Mouse (Mus musculus): ENCODE results near the gene Cd300lb. TPM values are rescaled to one million over a fixed set of nuclear protein-coding genes. Genes with fewer than 3 reads are reported as not detected.

The Cd300lb gene
- total and polyA plus RNA-seq, 3 experiments: not detected

DNA sequence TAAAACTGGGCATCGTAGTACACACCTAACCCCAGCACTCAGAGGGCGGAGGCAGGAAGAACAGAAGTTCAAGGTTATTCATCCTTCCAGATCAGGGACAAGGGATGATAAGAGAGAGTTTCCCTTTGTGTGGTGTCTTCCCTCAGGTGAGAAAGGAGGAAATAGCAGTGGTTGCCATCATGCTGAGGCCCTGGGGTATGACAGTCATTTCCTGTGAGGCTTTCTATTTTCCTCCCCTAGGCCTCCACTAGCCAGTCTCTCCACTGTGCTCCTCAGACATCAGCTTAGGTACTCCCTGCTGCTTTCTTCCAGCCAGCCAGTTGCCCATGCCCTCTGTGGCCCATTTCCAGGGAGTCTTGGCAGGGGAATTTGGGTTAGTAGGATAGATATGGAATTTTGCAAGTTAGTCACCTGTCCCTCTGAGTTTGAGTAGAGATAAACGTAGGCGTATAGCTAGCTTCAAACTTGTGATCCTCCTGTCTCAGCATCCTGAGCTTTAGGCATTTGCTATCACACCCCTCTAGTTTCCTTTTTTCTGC lies 50.9 kb downstream of the Cd300lb start:
- Histone ChIP-seq H3K79me2 (replicated peaks; ENCODE audit: control insufficient read depth, extremely low read depth, insufficient read depth, poor library complexity, severe bottlenecking) (no peaks in the 10 kb centered on the region), H3K4me1 (ENCODE audit: control insufficient read depth in 1 of 2, insufficient read depth in 2 of 2) (peaks cover 17 to 62% of the 10 kb centered on the region in 2 experiments), H3K36me3 (replicated peaks in 1 of 2; ENCODE audit: control insufficient read depth in 1 of 2, insufficient read depth in 1 of 2, low read length in 1 of 2) (no peaks in the 10 kb centered on the region), H3K4me3 (replicated peaks in 1 of 3; ENCODE audit: low read depth in 2 of 3, low read length in 2 of 3, poor library complexity in 1 of 3) (no peak overlapping the region), H3K27me3 (replicated peaks) (peaks cover 15% of the 10 kb centered on the region), H3K4me2 (ENCODE audit: insufficient read depth, low read depth, poor library complexity, severe bottlenecking) (0 out of 2 replicates have a peak overlapping the region, but pooled peaks have one; percentile 2), H3K27ac (ENCODE audit: insufficient read depth, low read depth) (no peak overlapping the region), H3K9me3 (replicated peaks; ENCODE audit: low read length) (no peaks in the 10 kb centered on the region), H3K9ac (ENCODE audit: insufficient read depth, low read depth) (no peak overlapping the region)
- in situ Hi-C loops (cut with MboI; ENCODE audit: low pct_ligation_motif_present, low pct_unique_long_range_greater_than_20kb, low sequenced_read_pairs) (no loop called here), dilution Hi-C loops (cut with MboI; ENCODE audit: extremely low pct_ligation_motif_present, extremely low pct_unique_long_range_greater_than_20kb, low sequenced_read_pairs) (no loop called here)
- TF ChIP-seq USF1 (IDR thresholded peaks at IDR 0.05; ENCODE audit: low read depth, low read length): no peak
- no peak for TF ChIP-seq CTCF (conservative IDR thresholded peaks at IDR 0.05 in 1 of 2, IDR thresholded peaks at IDR 0.05 in 1 of 2; ENCODE audit: low read depth in 2 of 2, low read length in 2 of 2)
- no peak for TF ChIP-seq POLR2AphosphoS2 (IDR thresholded peaks at IDR 0.05; ENCODE audit: low read depth, low read length)
- peak; percentile 44; the same call in 1 of the 2 replicates for TF ChIP-seq BHLHE40 (IDR thresholded peaks at IDR 0.05; ENCODE audit: low read depth, low read length)
- no peak for TF ChIP-seq SIN3A (IDR thresholded peaks at IDR 0.05; ENCODE audit: low read length)
- no peak for TF ChIP-seq MAFK (IDR thresholded peaks at IDR 0.05; ENCODE audit: insufficient replicate concordance, low read length)
- no peak for TF ChIP-seq POLR2A (IDR thresholded peaks at IDR 0.05; ENCODE audit: low read depth, low read length)
- TF ChIP-seq TCF12 (IDR thresholded peaks at IDR 0.05; ENCODE audit: low read depth, low read length): no peak
- no peak for TF ChIP-seq MYC (IDR thresholded peaks at IDR 0.05; ENCODE audit: low read depth, low read length)
- TF ChIP-seq ZC3H11A (IDR thresholded peaks at IDR 0.05; ENCODE audit: low read depth, low read length): no peak
- no peak for TF ChIP-seq MAX (IDR thresholded peaks at IDR 0.05; ENCODE audit: low read length)
- TF ChIP-seq ELF1 (IDR thresholded peaks at IDR 0.05; ENCODE audit: low read depth, low read length): 0 out of 2 replicates have a peak, but pooled peaks have one; percentile 18
- TF ChIP-seq CHD2 (IDR thresholded peaks at IDR 0.05; ENCODE audit: low read length): no peak
- peak; percentile 56 for DNase-seq (ENCODE audit: extremely low read depth)

DNA sequence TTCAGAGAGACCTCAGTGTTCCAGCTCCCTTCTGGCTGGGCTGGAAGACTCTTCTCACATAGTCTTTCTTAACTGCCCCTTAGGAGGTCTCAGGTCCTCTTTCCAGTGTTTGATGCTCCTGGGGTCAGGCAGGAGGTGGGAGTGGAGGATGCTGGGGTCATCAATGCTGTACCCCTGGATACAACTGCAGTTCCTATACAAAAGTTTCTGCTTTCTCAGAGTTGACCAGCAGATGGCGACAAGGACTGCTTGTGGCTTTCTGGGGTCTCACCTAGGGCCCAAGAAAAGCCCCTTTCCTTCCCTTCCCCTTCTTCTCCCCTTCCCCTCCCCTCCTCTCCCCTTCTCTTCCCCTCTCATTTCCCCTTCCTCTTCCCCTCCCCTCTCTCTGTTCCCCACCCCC lies 53.6 kb downstream of the Cd300lb start:
- H3K9me3 ChIP-seq (replicated peaks; ENCODE audit: low read length): no peaks in the 10 kb centered on the region

More for the DNA sequence above, 53.6 kb downstream of the Cd300lb start:
- TF ChIP-seq CTCF (conservative IDR thresholded peaks at IDR 0.05 in 1 of 2, IDR thresholded peaks at IDR 0.05 in 1 of 2; ENCODE audit: low read depth in 2 of 2, low read length in 2 of 2) (peak; percentile 74 to 84), ZC3H11A (IDR thresholded peaks at IDR 0.05; ENCODE audit: low read depth, low read length) (peak; percentile 22; the same call in 1 of the 2 replicates), RAD21 (IDR thresholded peaks at IDR 0.05; ENCODE audit: low read depth, low read length) (peak; percentile 74), SMC3 (IDR thresholded peaks at IDR 0.05; ENCODE audit: low read depth, low read length) (peak; percentile 87), E2F4 (IDR thresholded peaks at IDR 0.05; ENCODE audit: insufficient replicate concordance, low read depth, low read length) (no peak)
- H3K4me2 ChIP-seq (ENCODE audit: insufficient read depth, low read depth, poor library complexity, severe bottlenecking): no peak overlapping the region
- DNase-seq (ENCODE audit: extremely low read depth): peak; percentile 60
- peaks cover 29 to 89% of the 10 kb centered on the region in 2 experiments for H3K4me1 ChIP-seq (ENCODE audit: control insufficient read depth in 1 of 2, insufficient read depth in 2 of 2)
- H3K27ac ChIP-seq (ENCODE audit: insufficient read depth, low read depth): no peak overlapping the region
- no peak overlapping the region for H3K4me3 ChIP-seq (replicated peaks in 1 of 3; ENCODE audit: low read depth in 2 of 3, low read length in 2 of 3, poor library complexity in 1 of 3)
- no peaks in the 10 kb centered on the region for H3K27me3 ChIP-seq (replicated peaks)
- dilution Hi-C loops (cut with MboI; ENCODE audit: extremely low pct_ligation_motif_present, extremely low pct_unique_long_range_greater_than_20kb, low sequenced_read_pairs) (no loop called here), in situ Hi-C loops (cut with MboI; ENCODE audit: low pct_ligation_motif_present, low pct_unique_long_range_greater_than_20kb, low sequenced_read_pairs) (no loop called here)
- no peaks in the 10 kb centered on the region for H3K79me2 ChIP-seq (replicated peaks; ENCODE audit: control insufficient read depth, extremely low read depth, insufficient read depth, poor library complexity, severe bottlenecking)
- H3K36me3 ChIP-seq (replicated peaks in 1 of 2; ENCODE audit: control insufficient read depth in 1 of 2, insufficient read depth in 1 of 2, low read length in 1 of 2): no peaks in the 10 kb centered on the region
- H3K9ac ChIP-seq (ENCODE audit: insufficient read depth, low read depth): no peak overlapping the region

Data from CH12.LX (cell line).